Mouse (Mus musculus) gastrocnemius, postnatal 14 days (tissue): ENCODE data around the gene Rogdi. TPM values are rescaled to one million over a fixed set of nuclear protein-coding genes. Genes with fewer than 3 reads are reported as not detected.

Source experiments
- DNase-seq: peaks from one replicate; pipeline ENCODE4 v3.0.0; 2021; ENCODE audit warnings: mixed read lengths
- intact Hi-C: fragments of 180-260 bp; cut with DNase I; formaldehyde crosslinking; loops from one replicate; pipeline ENCODE4 v1.15.1; 2025; ENCODE audit warnings: low total_unique reads
- long read RNA-seq, 2 experiments: library from polyadenylated mRNA; stranded (forward); transcript quantifications; one replicate each; pipeline ENCODE4 v2.0.0; 2021
- total RNA-seq, 2 experiments: library from RNA; stranded (reverse); gene quantifications; 2 replicates each; pipeline ENCODE4 v1.2.3; 2021

The Rogdi gene
- total RNA-seq = 10 to 100 TPM; 11.1 to 11.3 TPM
- long read RNA-seq, experiment 1, transcript Rogdi-207 (11 exons, 1,355 nt) = major isoform, 12 of 13 reads
- long read RNA-seq, experiment 1, partial matches to known transcripts = 0 of 13 reads
- long read RNA-seq, experiment 1, other reads (novel, unspliced or antisense) = 1 of 13 reads
- long read RNA-seq, experiment 2, transcript Rogdi-207 (11 exons, 1,355 nt) = major isoform, 12 of 14 reads
- long read RNA-seq, experiment 2, partial matches to known transcripts = 0 of 14 reads
- long read RNA-seq, experiment 2, other reads (novel, unspliced or antisense) = 2 of 14 reads

GRCm38 (mm10) chr16:5013054-5013838 lies at the start of gene Rogdi:
TSS of gene Rogdi (minus strand) at chr16:5013553.
- intact Hi-C loops = no loop called here
- DNase-seq = peak; percentile 98

GRCm38 (mm10) chr16:5058114-5058513 lies 44.8 kb upstream of the Rogdi start:
- intact Hi-C loops = loop anchor here (10.0 kb wide), 1 partner anchor 87 kb away; the partner anchor contains the start of gene Sec14l5
- DNase-seq = no peak

- peak; percentile 82 for DNase-seq
- intact Hi-C loops = loop anchor here (10.0 kb wide), 1 partner anchor 94 kb away; the partner anchor contains the start of gene Sec14l5
Observed at GRCm38 (mm10) chr16:5050251-5051110, 37.1 kb upstream of the Rogdi start.

GRCm38 (mm10) chr16:5049774-5050234 lies 36.5 kb upstream of the Rogdi start, which contains the start of the genes Glyr1 and Ubn1:
TSS of gene Glyr1 (minus strand) at chr16:5049863.
TSS of gene Ubn1 (plus strand) at chr16:5050057.
- DNase-seq = peak; percentile 100
- intact Hi-C loops = loop anchor here (10.0 kb wide), 1 partner anchor 95 kb away; the partner anchor contains the start of gene Sec14l5

GRCm38 (mm10) chr16:5049182-5049773 lies 35.9 kb upstream of the Rogdi start:
- intact Hi-C loops = no loop called here
- no peak for DNase-seq

GRCm38 (mm10) chr16:5045322-5045721 lies 32.0 kb upstream of the Rogdi start:
- DNase-seq = no peak
- intact Hi-C loops = no loop called here

GRCm38 (mm10) chr16:5036649-5037234 lies 23.4 kb upstream of the Rogdi start:
- DNase-seq = no peak
- intact Hi-C loops = no loop called here

- intact Hi-C loops = no loop called here
- DNase-seq = no peak
Observed at GRCm38 (mm10) chr16:5035591-5035990, 22.2 kb upstream of the Rogdi start.

GRCm38 (mm10) chr16:5029847-5030246 lies 16.5 kb upstream of the Rogdi start:
- intact Hi-C loops = loop anchor here (10.0 kb wide), 1 partner anchor 55 kb away; no protein-coding TSS in a partner anchor
- DNase-seq = no peak

- intact Hi-C loops = loop anchor here (10.0 kb wide), 1 partner anchor 61 kb away; no protein-coding TSS in a partner anchor
- DNase-seq = no peak
Observed at GRCm38 (mm10) chr16:5024021-5024420, 10.7 kb upstream of the Rogdi start.

GRCm38 (mm10) chr16:5014578-5014977 lies 1.2 kb upstream of the Rogdi start:
- intact Hi-C loops = no loop called here
- DNase-seq = no peak

GRCm38 (mm10) chr16:5012036-5013005 lies 1.0 kb downstream of the Rogdi start:
- intact Hi-C loops = no loop called here

GRCm38 (mm10) chr16:5011285-5011684 lies 2.1 kb downstream of the Rogdi start:
- no peak for DNase-seq
- intact Hi-C loops = no loop called here

More at GRCm38 (mm10) chr16:5012036-5013005, 1.0 kb downstream of the Rogdi start:
- DNase-seq = no peak

GRCm38 (mm10) chr16:5010371-5010935 lies 2.9 kb downstream of the Rogdi start:
- intact Hi-C loops = no loop called here
- no peak for DNase-seq

GRCm38 (mm10) chr16:5008076-5008475 lies 5.3 kb downstream of the Rogdi start:
- DNase-seq = no peak
- intact Hi-C loops = no loop called here

- intact Hi-C loops = no loop called here
- no peak for DNase-seq
Observed at GRCm38 (mm10) chr16:5007492-5007891, 5.9 kb downstream of the Rogdi start.

- intact Hi-C loops = no loop called here
- DNase-seq = no peak
Observed at GRCm38 (mm10) chr16:5007067-5007466, 6.3 kb downstream of the Rogdi start, which contains the start of gene Smim22. TSS of gene Smim22 (plus strand) at chr16:5007288.
